Mouse (Mus musculus) mature B cell (primary cell): ENCODE measurements around the gene Pacsin2.
"Not testable (repeated sequence)": the region's sequence is repeated elsewhere in the genome, so short reads cannot be mapped to it uniquely, and the experiment has no call there.

Source experiments
- in situ Hi-C: fragments of 300-500 bp; cut with MboI; formaldehyde crosslinking; loops from 2 replicates; pipeline ENCODE4 v1.14.3; 2019

Gene Pacsin2

DNA sequence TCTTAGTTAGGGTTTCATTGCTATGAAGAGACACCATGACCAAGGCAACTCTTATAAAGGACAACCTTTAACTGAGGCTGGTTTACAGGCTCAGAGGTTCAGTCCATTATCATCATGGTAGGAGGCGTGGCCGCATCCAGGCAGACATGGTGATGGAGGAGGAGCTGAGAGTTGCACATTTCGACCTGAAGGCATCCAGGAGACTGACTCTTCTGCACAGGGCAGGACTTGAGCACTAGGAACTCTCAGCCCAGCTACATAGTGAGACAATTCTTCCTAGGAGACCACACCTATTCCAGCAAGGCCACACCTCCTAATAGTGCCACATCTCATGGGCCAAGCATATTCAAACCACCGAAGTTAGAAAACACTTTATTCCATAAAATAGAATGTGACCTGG, 15.4 kb upstream of the Pacsin2 start:
- in situ Hi-C loops, result no loop called here

DNA sequence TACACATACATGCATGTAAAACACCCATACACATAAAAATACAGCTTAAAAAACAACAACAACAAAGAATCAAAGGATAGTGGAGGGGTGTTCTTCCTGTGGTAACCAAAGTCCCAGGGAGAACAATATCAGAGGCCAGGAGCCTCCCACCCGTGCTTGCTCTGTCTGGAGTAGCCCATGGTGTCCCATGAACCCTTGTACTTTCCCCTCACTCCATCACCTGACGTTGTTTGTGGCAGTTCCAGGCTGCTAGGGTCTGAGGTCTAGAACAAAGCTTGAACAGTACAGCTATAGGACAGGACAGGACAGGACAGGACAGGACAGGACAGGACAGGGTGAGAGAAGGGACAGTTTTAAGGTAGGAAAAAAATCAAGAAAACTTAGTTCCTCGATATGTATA, 13.7 kb upstream of the Pacsin2 start:
- in situ Hi-C loops, result no loop called here

GRCm38 (mm10) chr15:83476593-83477273, 12.3 kb upstream of the Pacsin2 start:
- in situ Hi-C loops, result no loop called here

DNA sequence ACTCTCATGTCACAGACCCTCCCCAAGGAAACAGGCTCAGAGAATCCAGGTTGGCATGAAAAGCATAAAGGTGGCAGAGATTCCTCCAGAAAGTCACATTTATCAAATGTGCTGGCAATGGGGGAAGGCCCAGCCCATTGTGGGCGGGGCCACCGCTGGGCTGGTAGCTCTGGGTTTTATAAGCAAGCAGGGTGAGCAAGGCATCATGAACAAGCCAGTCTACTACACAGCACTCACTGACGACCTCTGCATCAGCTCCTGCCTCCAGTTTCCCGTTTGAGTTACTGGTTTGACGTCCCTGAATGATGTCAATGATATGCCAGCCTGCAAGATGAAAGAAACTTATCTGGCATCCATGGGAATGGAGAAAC, 10.0 kb upstream of the Pacsin2 start:
- in situ Hi-C loops, result no loop called here

DNA sequence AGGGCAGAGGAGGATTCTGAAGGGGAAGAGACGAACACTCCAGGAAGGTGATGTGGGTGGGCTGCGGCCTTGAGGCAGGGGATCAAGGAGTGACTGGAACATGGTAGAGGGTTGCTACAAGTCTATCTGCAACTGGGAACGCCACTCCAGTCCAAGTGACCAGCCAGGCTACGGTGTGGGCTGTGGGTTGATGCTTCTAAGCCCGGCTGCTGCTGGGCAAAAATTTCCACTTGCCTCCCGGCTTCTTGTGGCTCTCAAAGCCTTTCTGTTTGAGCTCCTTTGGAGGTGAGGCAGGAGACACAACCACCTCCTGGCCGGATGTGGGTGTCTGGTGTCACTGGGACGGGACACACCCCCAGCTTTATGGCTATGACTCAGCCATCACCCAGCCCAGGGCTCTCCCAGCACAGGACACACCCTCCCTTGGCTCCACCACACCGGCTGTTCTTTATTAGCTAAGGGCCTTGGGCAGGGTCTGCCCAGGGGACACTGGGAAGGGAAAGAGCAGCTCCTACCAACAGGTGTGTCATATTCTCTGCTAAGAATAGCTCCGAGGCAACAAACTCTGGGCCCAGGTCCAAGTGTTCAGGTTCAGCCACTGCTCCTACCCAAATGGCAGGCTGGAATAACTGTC, 9.5 kb upstream of the Pacsin2 start:
- in situ Hi-C loops, result no loop called here

GRCm38 (mm10) chr15:83473251-83473650, 8.8 kb upstream of the Pacsin2 start:
- in situ Hi-C loops, result no loop called here

DNA sequence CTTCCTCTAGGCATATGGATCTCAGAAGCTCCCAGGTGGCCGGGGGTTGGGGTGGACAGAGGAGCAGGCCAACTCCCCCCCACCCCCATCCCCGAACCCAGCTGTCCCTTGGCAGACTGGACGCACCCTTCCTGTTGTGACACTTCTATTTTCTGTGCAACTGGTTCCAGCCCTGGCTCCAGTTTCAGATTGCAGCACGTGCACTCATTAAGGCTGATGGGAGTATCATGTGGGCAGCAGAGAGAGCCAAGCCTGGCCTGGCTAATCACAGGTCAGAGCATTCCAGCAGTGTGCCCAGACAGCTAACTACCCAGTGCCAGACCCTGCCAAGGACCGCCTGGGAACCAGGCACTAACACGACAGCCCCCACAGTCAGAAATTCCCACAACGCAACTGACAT, 7.1 kb upstream of the Pacsin2 start:
- in situ Hi-C loops, result no loop called here

DNA sequence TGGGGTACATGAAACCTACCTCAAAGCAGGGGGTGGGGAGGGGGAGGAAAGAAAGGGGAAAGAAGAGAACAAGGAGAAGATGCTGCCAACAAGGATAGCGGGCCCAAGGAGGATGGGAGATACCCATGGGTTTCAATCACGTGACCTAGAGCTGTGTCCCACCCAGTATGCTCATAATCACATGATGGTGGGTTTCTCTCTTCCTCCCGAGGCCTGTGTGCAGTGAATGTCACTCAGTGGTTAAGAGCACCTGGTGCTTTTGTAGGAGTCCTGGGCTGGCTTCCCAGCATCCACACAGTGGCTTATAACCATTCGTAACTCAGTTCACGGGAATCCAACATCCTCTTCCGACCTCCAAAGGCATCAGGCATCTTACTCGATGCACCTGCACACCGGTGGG, 6.0 kb upstream of the Pacsin2 start:
- in situ Hi-C loops, result no loop called here

DNA sequence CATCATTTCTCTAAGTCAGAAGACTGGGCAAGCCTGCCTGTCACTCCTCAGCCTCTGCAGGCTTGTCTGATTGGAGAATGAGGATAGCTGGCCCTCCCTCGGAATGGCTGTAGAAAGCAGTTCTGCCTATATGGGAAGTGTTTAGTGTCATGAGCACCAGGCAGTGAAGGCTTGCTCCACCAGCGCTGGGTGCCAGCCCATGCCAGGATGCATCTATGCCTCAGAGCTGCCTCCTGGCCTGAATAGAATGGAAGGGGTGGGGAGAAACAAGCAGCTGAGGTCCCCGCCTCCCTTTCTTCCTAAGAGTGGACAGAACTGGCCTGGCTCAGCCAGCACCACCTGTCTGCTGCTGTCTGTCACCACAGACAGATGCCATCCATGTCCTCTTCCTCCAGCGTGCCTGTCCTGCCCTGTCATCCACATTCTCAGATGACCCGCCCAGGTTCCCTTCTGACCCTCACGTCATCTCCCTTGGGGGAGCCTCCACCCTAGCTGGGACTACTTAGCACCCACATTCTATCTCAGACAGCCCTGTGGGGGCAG, 4.9 kb upstream of the Pacsin2 start:
- in situ Hi-C loops, result no loop called here

GRCm38 (mm10) chr15:83467232-83467966, 3.0 kb upstream of the Pacsin2 start:
- in situ Hi-C loops, result no loop called here

DNA sequence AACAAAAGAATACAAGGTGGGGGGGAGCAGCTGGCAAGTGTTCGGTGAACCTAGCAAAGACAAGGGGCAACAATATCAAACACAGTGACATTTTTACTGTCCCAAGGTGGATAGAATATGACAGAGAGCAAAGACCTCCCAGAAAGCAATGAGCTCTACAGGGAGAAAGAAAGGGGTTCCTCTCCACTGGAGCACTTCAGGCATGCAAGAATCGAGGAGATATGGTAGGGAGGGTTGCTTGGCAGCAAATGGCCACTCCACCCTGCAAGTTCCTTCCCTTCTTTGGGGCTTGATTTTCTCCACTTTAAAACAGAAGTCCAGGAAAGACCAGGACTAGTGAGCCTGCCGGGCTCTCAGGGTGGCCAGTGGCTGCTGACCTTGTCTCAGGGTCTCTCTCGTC, 1.9 kb upstream of the Pacsin2 start:
- in situ Hi-C loops, result no loop called here

DNA sequence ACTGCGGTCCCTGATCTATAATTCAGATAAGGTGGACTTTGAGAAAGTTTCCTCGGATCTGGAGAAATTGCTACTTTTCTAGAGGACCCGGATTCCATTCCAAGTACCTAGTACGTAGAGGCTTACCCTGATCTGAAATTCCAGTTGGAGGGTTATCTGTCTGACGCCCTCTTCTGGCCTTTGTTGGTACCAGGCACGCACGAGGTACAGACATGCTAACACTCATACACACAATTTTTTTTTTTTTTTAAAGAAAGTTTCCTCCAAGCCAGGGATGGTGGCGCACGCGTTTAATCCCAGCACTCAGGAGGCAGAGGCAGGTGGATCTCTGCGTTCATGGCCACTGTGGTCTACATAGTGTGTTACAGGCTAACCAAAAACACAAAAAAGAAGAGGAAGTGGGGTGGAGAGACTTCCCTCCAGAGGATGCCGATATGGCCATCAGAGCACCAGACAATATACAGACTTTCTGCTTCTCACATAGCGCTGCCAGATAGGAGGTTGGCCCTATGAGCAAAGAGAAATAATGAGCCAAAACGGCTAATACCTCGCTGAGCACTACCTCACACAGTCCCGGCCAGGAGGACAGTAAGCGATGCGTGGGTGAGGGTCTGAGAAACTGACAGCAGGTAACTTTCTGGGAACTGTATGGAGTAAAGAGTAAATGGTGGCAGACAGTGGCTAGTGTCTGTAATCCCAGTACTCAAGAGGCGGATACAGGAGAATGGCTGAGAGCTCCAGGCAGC, 672 bp upstream of the Pacsin2 start:
- in situ Hi-C loops, result no loop called here

DNA sequence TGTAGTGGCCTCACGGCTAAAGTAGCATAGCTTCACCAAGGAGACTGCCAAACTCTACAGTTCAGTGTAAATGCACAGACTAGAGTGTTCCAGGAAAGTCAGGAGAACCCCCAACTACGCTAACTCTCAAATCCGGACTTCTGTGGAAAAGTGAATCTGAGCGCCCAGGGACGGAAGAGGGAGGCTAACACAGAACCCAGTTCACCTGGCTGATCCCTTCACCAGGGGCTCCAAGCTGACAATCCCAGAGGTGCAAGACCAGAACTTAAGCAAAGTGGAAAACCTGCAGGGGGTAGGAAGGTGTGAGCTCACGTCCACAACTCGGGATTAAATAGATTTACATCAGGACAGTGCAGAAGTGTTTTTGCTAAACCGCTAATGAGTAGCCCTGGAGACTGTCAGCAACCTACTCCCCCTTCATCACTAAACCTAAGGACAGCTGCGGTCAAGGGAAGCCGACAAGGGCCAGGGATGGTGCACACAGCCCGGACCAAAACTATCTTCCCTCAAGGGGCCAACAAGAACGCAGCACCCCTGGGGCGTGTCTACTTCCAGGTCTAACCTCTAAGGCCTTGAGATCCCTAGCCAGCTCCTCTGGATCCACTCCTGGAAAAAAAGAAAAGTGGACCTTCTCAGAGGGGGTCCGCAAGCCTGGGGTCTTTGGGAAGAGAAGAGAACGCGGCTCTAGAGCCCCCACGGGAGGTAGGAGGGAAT, 880 bp downstream of the Pacsin2 start:
- in situ Hi-C loops, result no loop called here

- in situ Hi-C loops, result not testable (repeated sequence)
These were observed 2.1 kb downstream of the Pacsin2 start for GRCm38 (mm10) chr15:83462349-83462748.

DNA sequence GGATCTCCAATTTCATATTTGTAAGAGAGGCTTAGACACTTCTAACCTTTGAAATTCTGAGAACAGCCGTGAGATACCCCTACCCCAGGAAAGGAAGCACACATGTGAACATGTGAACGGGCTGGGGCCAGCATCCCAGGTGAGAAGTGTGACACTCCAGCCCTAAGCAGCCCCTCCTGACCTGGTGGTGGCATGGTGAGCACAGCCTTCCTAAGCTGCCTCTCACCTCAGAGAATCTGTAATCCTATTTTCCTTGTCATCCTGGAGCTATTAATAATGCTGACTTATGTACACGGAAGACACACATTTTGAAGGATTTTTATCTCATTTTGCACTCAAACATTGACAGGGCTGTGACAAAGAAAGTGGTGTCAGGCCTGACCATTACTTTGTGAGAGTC, 3.5 kb downstream of the Pacsin2 start:
- in situ Hi-C loops, result no loop called here

DNA sequence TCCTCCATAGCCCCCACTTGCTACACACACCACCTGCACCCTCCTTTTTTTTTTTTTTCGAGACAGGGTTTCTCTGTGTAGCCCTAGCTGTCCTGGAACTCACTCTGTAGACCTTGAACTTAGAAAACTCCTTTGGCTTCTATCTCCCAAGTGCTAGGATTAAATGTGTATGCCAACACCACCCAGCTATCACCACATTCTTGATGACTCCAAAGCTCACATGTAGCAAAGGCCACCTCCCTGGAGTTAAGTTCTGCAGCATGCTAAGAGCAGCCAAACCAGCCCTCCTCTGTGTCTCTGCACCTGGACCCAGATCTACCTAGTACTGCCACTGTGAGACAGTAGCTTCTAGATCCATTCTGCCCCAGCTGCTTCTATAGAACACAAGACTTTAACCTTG, 6.9 kb downstream of the Pacsin2 start:
- in situ Hi-C loops, result no loop called here

DNA sequence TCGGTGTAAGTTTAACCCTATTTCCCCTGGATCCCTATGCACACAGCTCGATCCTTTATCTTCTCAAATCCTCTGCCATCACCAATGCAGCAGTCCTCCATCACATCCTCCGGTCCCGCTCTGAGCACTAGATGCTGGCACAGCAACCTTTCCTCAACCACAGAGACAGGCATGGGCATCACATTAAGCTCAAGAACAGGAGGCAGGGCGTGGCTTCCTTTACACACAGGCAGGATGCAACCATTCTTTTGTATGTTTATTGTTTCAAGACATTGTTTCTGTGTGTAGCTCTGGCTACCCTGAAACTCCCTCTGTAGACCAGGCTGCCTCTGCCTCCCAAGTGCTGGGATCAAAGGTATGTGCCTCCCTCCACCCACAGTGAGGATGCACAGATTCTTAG, 8.8 kb downstream of the Pacsin2 start:
- in situ Hi-C loops, result no loop called here

- in situ Hi-C loops, result no loop called here
These were observed 9.4 kb downstream of the Pacsin2 start for GRCm38 (mm10) chr15:83455034-83455433.

DNA sequence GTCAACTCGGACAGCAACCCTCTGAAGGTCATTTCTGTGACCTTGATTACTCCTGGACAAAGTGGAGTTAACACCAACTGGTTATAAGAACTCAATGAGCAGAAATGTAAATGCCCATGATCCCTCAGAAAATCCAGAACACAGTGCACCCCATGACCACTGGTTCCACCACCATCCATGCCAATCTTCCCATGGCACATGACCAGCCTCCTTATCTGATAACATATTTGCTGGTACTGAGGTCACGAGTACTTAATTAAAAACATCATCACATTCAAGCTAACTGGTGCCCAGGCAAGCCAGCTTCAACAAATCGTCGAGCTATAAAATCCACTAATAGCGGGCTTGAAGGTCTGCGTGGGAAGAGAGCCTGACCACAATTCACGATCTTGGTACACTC, 10.0 kb downstream of the Pacsin2 start:
- in situ Hi-C loops, result no loop called here

DNA sequence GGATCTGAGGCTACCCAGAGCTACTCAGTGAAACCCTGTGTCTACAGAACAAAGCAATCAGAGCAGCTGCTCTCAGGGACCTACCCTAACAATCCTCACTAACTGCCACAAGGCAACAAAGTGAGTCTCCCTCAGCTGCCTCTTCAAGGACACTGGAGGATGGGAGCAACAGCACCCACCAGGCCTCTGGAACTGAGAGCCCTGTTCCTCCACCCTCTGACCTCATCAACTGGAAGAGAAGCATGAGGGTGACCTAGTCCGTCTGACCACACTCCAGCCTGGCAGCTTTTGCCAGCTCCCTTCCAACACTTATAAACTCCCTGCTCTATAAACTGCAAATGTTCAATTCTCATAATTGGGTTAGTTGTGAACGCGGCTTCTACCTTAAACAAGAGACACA, 10.5 kb downstream of the Pacsin2 start:
- in situ Hi-C loops, result no loop called here

- in situ Hi-C loops, result no loop called here
These were observed 12.1 kb downstream of the Pacsin2 start for GRCm38 (mm10) chr15:83452219-83452760.
